Mouse (Mus musculus) embryo, embryonic 11.5 days (tissue): ENCODE measurements around the gene Smarca2.
"Not testable (repeated sequence)": the region's sequence is repeated elsewhere in the genome, so short reads cannot be mapped to it uniquely, and the experiment has no call there.

Source experiments
- DNase-seq: peaks from one replicate; pipeline ENCODE4 v3.0.0-alpha.2; 2012; ENCODE audit warnings: low read depth, low spot score

Gene Smarca2

DNA sequence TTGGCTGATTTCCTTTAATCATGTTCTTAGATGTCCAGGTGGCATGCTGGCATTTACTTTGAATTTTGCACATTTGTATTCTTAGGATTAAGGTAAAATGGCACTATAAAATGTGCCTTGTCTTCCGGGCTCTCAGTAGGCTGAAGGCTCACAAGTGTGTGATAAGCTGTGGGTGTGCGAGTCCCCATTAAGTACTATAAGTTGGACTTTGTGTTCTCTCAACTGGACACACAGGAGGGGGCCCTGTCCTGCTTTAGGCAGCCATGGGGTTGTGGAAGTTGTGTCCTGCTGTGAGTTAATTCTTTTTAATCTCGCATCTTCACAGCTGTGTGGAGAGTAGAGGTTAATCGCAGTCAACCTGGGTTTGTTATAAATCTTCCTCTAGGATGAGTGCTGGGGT, 85.7 kb downstream of the Smarca2 start:
- no peak for DNase-seq

DNA sequence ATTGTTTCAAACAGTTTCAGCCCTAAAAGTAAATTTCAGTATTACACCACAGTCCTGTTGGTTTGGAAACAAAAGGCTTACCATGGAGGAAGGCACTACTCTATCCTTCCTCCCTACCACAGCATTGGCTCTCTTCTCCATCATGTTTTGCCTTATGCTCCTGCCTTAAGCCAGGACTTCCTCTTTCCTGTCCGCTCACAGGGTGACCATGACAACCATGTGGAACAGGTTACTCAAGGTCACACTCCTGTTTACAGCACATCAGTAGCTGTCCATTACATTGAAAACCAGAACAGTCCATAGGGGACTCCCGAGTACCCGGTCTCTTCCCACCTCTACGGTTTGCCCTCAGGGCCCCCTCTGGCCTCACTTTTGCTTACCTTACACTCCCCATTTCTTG, 92.3 kb downstream of the Smarca2 start:
- DNase-seq: no peak

- DNase-seq: no peak
These were observed 99.8 kb downstream of the Smarca2 start for GRCm38 (mm10) chr19:26704545-26705209.

DNA sequence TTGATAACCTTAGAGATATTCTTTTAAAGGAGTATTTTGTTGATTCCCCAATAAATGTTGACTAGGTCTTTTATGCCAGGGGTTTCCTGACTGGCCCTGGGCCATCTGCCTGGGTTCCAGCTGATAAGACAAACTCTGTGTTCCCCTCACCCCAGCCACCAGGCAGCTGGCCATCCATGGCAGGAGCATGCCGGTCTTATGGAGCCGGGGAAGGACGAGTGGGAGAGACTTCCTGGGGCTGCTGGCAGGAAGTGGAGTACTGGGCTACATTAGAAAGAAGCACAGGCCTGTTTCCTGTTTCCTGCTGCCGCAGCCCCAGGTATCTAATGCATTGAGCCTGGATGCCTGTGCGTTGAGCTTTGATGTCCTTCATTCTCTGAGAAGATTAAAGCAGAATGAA, 102.1 kb downstream of the Smarca2 start:
- no peak for DNase-seq

DNA sequence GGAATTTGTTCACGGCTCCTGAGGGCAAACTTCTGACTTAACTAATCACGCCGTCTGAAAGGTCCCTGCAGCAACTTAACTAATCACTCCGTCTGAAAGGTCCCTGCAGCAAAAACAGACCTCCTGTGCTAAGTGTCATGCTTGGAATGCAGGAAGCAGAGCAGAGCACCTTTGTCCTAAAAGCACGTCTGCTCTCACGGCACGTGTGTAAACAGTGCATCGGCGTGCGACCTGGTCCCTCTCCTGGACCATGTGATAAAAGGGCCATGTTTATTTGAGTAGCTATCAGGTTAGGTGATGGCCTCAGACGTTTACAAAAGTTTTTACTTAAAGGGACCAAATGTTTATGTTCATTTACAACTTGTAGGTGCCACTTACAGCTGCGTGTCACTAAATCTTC, 104.2 kb downstream of the Smarca2 start:
- DNase-seq: no peak

DNA sequence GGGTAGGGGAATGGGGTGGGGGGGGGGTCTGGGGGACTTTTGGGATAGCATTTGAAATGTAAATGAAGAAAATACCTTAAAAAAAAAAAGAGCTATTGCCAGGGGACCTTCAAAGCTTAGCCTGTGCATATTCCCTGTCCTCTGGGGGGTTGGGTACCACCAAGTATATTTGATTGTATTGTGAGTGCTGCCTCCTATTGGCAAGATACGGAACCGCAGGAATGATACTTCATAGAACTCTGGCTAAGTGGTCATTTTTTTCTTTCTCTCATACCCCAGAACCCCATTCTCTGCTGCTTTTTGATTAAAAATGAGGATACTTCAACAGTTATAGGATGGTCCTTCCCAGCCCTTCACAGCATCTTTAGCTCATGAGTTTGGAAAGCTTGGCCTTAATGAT, 106.4 kb downstream of the Smarca2 start:
- DNase-seq: no peak

- no peak for DNase-seq
These were observed 111.4 kb downstream of the Smarca2 start for GRCm38 (mm10) chr19:26716217-26716616.

DNA sequence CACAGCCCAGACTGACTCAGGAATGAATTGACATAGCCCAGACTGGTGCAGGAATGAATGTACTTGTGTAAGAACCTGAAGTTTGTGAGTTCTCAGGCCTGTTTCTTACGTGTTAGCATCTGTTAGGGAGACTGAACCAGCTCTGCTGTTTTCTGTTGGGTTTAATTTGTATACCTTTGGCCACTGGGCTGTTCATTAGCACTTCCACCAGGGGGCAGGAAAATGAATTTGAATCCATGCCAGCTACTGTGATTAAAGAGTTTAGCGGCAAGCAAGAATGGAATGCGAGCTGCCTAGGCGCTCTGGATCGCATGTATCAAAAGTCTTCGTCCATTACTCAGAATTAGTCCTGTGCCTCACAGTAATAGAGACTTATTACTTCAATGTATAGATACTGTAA, 113.4 kb downstream of the Smarca2 start:
- DNase-seq: no peak

DNA sequence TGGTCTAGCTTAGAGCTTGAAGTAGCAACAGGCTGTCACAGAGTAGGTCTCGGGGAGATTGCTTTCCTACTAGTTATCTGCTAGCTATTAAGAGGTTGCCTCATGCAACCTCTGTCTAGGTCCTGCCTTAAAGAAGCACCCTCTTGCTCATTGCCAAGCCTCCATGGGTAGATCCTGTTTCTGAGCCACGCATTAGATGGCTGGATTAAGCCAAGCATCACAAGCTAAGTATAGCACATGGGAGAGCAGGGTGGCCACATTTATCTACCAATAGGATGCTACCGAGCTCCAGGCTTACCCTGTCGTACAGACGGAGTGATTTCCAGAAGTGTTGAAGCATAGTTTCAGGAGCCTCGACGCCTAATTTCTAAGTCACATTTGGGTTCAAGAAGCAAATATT, 114.3 kb downstream of the Smarca2 start:
- DNase-seq: no peak

DNA sequence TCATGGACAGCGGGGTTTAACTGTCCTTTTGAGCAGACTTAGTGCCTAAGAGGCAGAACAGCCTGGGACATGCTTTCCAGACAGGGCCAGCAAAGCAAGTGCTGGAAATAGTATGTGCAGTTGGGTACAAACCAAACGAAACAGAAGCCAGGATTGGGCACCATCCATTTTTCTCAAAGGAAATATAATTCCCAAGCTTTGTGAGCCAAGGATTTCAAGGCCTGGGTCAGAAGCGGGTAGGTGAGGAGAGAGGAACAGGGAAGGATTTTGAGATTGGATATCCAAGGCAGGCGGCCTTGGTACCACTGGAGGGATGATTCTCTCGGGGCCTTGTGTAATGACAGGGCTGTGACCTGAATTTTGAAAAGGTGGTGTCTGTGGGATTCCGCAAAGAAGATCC, 116.9 kb downstream of the Smarca2 start:
- DNase-seq: no peak

DNA sequence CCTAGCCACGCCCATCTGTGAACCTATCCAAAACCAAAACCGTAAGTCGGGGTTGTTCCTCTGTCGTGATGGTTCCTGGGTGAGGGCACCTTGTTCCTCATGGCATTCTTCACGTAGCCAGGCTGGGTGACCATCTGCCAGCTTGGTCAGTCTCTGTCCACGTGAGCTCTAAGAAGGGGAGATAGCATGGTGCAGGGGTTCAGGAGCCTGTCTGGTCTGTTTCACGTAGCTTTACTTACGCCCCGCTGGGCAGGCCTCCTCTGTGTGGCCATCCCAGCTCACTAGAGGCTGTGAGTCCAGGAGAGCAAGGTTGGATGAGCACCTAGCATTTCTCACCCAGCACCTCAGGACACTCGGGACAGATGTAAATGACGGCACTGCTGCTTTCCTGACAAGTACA, 119.0 kb downstream of the Smarca2 start:
- DNase-seq: no peak

GRCm38 (mm10) chr19:26724626-26725025, 119.8 kb downstream of the Smarca2 start:
- no peak for DNase-seq

DNA sequence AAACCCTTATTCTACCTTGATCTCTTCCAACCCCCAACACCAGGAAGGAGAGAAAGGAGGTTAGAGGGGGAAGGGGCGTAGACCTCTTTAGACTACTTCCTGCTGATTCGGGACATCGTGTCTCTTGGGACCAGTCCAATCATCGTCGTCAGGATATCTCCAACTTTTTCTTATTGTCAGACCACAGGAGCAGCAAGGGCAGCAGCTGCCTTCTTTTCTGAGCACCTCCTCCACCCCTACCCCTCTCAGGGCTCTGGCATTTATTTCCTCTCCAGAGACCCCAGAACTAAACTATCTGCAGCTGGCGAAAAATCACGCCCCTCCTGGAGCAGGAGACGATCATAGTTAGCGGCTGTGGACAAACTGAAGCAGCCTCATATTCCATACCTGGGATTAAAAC, 122.9 kb downstream of the Smarca2 start:
- no peak for DNase-seq

- DNase-seq: no peak
These were observed 125.6 kb downstream of the Smarca2 start for GRCm38 (mm10) chr19:26730486-26730885.

GRCm38 (mm10) chr19:26731121-26731520, 126.3 kb downstream of the Smarca2 start:
- no peak for DNase-seq

GRCm38 (mm10) chr19:26731809-26732208, 127.0 kb downstream of the Smarca2 start:
- no peak for DNase-seq

GRCm38 (mm10) chr19:26733055-26733454, 128.2 kb downstream of the Smarca2 start:
- DNase-seq: no peak

DNA sequence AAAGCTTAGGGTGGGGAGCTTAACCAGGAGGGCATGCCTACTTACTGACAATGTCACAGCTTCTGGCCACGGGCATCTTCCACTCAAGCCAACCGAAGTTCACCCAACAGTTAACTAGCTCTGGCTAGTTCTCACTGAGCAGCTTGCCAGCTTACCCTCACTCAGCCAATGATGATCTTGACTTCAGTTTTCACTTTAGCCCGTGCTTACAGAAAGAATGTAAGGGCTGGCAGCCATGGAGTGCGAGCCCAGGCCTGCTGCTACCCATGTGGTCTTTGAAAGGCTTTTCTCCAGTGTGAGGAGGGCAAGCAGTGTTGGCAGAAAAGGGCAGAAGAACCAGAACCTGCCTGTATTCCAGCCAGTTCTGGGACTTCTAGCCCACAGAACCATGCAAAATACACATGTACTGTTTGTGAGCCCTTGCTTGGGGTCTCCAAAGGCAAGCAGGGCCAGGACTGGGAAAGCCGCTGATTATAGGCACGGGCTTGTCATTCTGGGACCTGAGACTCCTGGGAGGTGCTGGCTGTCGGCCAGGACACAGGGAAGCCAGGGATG, 128.8 kb downstream of the Smarca2 start:
- no peak for DNase-seq

- DNase-seq: no peak
These were observed 129.9 kb downstream of the Smarca2 start for GRCm38 (mm10) chr19:26734704-26735109.

GRCm38 (mm10) chr19:26745021-26745420, 140.2 kb downstream of the Smarca2 start:
- not testable (repeated sequence) for DNase-seq

- DNase-seq: no peak
These were observed 140.7 kb downstream of the Smarca2 start for GRCm38 (mm10) chr19:26745567-26745966.

DNA sequence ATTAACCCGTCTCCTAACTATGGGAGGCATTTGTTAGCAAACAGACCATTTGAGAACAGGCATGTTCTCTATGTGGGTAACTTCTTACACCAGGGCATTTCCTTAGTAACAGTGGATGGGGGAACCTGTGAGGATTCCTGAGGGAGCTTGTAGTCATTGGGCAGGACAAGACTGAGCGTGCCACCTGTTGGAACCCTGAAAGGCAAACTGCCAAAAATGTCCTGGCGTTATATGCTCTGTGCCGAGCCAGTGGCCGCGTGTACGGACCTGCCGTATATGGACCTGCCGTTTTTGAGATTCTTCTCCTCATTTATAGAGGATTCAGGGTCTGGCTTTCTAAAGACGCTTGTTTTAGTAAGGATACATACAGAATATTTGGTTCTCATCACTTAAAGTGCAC, 141.4 kb downstream of the Smarca2 start:
- DNase-seq: no peak

DNA sequence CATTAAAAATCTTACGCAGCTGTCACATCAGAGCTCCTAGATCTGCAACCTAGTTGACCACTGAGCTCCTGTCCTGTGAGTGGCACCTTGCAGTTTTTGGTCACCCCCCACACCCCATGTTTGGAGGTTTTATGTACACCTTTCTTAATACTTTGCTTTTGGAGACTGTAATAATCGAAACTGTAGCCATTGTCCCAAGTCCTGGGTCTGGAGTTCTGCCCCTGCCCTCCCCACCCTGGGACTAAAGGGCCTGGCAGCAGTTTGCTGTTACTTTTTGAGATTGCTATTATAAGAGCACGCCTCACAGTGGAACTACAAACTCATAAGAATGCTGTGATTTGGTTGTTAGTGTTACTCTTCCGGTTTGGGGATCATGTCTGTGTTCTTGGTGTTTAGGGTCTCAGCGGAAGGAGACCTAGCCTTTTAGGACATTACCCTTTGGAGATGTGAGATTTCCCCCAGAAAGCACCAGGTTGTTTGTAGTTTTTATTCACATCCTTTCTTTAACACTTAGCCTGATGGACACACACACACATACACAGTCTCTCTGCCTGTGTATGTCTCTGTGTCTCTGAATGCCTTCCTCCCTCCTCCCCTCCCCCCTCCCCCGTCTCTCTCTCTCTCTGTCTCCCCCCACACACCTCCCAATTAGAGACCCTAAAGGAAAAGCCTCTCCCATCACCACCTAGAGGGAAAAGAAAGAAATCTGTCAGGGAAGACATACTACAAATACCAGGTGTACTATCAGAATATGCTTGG, 142.0 kb downstream of the Smarca2 start:
- DNase-seq: no peak
